Mouse (Mus musculus) thymus, adult 2 months (tissue): ENCODE data around the gene Podxl. TPM values are rescaled to one million over a fixed set of nuclear protein-coding genes. Genes with fewer than 3 reads are reported as not detected.

Experiments
- DNase-seq: peaks from one replicate; pipeline ENCODE4 v3.0.0; 2021
- H3K27ac ChIP-seq: fragments of 200-500 bp; 2 replicates; pipeline ENCODE4 v1.5.1; 2012; ENCODE audit warnings: low read length, control low read depth; ENCODE audit not compliant: control insufficient read depth, insufficient read depth
- H3K27me3 ChIP-seq: fragments of 200-500 bp; 2 replicates; pipeline ENCODE4 v1.6.1; 2012; ENCODE audit warnings: mild to moderate bottlenecking, low read length, moderate library complexity, mixed read lengths; ENCODE audit not compliant: control insufficient read depth, insufficient read depth
- H3K36me3 ChIP-seq: fragments of 200-500 bp; 2 replicates; pipeline ENCODE4 v1.6.1; 2012; ENCODE audit warnings: mild to moderate bottlenecking, low read length, moderate library complexity; ENCODE audit not compliant: control insufficient read depth, insufficient read depth
- H3K4me1 ChIP-seq: fragments of 200-500 bp; replicated peaks from 2 replicates; pipeline ENCODE4 v1.6.1; 2012; ENCODE audit warnings: low read length; ENCODE audit not compliant: control insufficient read depth, insufficient read depth
- H3K4me3 ChIP-seq: fragments of 200-500 bp; 2 replicates; pipeline ENCODE4 v1.5.1; 2012; ENCODE audit warnings: mild to moderate bottlenecking, low read length, control low read depth, moderate library complexity; ENCODE audit not compliant: control insufficient read depth, insufficient read depth
- CTCF ChIP-seq: fragments of 200-500 bp; IDR thresholded peaks from 2 replicates; pipeline ENCODE4 v1.5.1; 2012; ENCODE audit warnings: mild to moderate bottlenecking, control low read depth, low read length, moderate library complexity, borderline replicate concordance; ENCODE audit not compliant: control insufficient read depth, poor library complexity, insufficient read depth; ENCODE audit errors: extremely low read depth
- POLR2A ChIP-seq: fragments of 200-500 bp; IDR thresholded peaks from 2 replicates; pipeline ENCODE4 v1.6.1; 2012; ENCODE audit warnings: mild to moderate bottlenecking, low read length, control low read depth, moderate library complexity; ENCODE audit not compliant: control insufficient read depth, poor library complexity, insufficient read depth; ENCODE audit errors: extremely low read depth
- WGBS: fragments of 180-500 bp; shearing (Covaris S2); methylation state at CpG from one replicate; pipeline ENCODE4 v1.1.7; 2018; 5-methylcytosine and 5-hydroxymethylcytosine counted together
- polyA plus RNA-seq: library from polyadenylated mRNA; depleted of rRNA; stranded (reverse); fragments of >200 nt; gene quantifications from 2 replicates; pipeline ENCODE4 v1.2.3, GENCODE M21; 2012; rRNA removed

Gene Podxl
- 6.3 and 6.6 TPM in 2 replicates for polyA plus RNA-seq

GRCm38 (mm10) chr6:31563235-31564181 is at the start of gene Podxl:
TSS of gene Podxl (minus strand) at chr6:31563981.
- peak within 1 kb of the TSS; percentile 52 for H3K4me3 ChIP-seq
- peaks cover 22% of the 10 kb centered on the region for H3K27me3 ChIP-seq
- TF ChIP-seq CTCF (no peak), POLR2A (no peak)
- H3K36me3 ChIP-seq, result no peaks in the 10 kb centered on the region
- no peak within 1 kb of the TSS for H3K27ac ChIP-seq
- DNase-seq, result peak; percentile 60
- peaks cover 10% of the 10 kb centered on the region for H3K4me1 ChIP-seq
- 2% methylated on average over 75 of the region's 91 CpGs for WGBS

GRCm38 (mm10) chr6:31612560-31613270 is 48.9 kb upstream of the Podxl start:
- no peaks in the 10 kb centered on the region for H3K27me3 ChIP-seq
- H3K4me1 ChIP-seq, result no peaks in the 10 kb centered on the region
- TF ChIP-seq POLR2A (no peak), CTCF (no peak)
- no peak for DNase-seq
- 67% methylated on average over 17 of the region's 17 CpGs for WGBS
- H3K27ac ChIP-seq, result no peak overlapping the region
- H3K4me3 ChIP-seq, result no peak overlapping the region
- H3K36me3 ChIP-seq, result no peaks in the 10 kb centered on the region

- Histone ChIP-seq H3K36me3 (no peaks in the 10 kb centered on the region), H3K27me3 (no peaks in the 10 kb centered on the region), H3K4me1 (no peaks in the 10 kb centered on the region), H3K4me3 (no peak overlapping the region), H3K27ac (no peak overlapping the region)
- no peak for DNase-seq
- TF ChIP-seq CTCF (no peak), POLR2A (no peak)
- WGBS, result 98% methylated on average over 4 of the region's 4 CpGs
Measured at GRCm38 (mm10) chr6:31606429-31606828, 42.6 kb upstream of the Podxl start.

- TF ChIP-seq CTCF, result no peak
- TF ChIP-seq POLR2A, result no peak
- 97% methylated on average over 7 of the region's 7 CpGs for WGBS
- no peak overlapping the region for H3K27ac ChIP-seq
- H3K27me3 ChIP-seq, result no peaks in the 10 kb centered on the region
- H3K4me3 ChIP-seq, result no peak overlapping the region
- H3K36me3 ChIP-seq, result no peaks in the 10 kb centered on the region
- no peak for DNase-seq
- H3K4me1 ChIP-seq, result no peaks in the 10 kb centered on the region
Measured at GRCm38 (mm10) chr6:31604629-31605265, 41.0 kb upstream of the Podxl start.

- no peak overlapping the region for H3K4me3 ChIP-seq
- H3K36me3 ChIP-seq, result no peaks in the 10 kb centered on the region
- no peaks in the 10 kb centered on the region for H3K27me3 ChIP-seq
- H3K4me1 ChIP-seq, result no peaks in the 10 kb centered on the region
- H3K27ac ChIP-seq, result no peak overlapping the region
- TF ChIP-seq CTCF, result no peak
- no peak for TF ChIP-seq POLR2A
- no peak for DNase-seq
- 90% methylated on average over 4 of the region's 4 CpGs for WGBS
Measured at GRCm38 (mm10) chr6:31602489-31602888, 38.7 kb upstream of the Podxl start.

- DNase-seq, result no peak
- Histone ChIP-seq H3K36me3 (no peaks in the 10 kb centered on the region), H3K4me1 (no peaks in the 10 kb centered on the region), H3K27me3 (no peaks in the 10 kb centered on the region), H3K27ac (no peak overlapping the region), H3K4me3 (no peak overlapping the region)
- WGBS, result 91% methylated on average over 3 of the region's 3 CpGs
- TF ChIP-seq CTCF, result no peak
- TF ChIP-seq POLR2A, result no peak
Measured at GRCm38 (mm10) chr6:31601131-31601530, 37.4 kb upstream of the Podxl start.
